8 mouse cellular contexts compared by ENCODE assay signal in genomic region chr2:102258682-102259081, GRCm38 (mm10).
DNase-seq lines count a peak whose midpoint lies in the region; ATAC-seq and TF ChIP-seq lines count a peak whose summit lies in the region.
"Had no signal": no experiment of that assay in that cellular context is flagged by ENCODE, and none has a peak within 500 bp of the region (broad histone marks: within the 10 kb centered on the region; RNA-seq: fewer than 3 reads in every experiment).

No protein-coding gene starts in this region.

- no peak overlapping the region for H3K27ac ChIP-seq in limb, embryonic 12.5 days
- H3K27ac ChIP-seq in limb, embryonic 10.5 days = no peak overlapping the region
- no peak overlapping the region for H3K27ac ChIP-seq in forebrain, embryonic 16.5 days (ENCODE audit: low read length)
- H3K27ac ChIP-seq in hindbrain, postnatal 0 days = no peak overlapping the region
- H3K27ac ChIP-seq in neural tube, embryonic 13.5 days (replicated peaks) = no peak overlapping the region
- H3K27ac ChIP-seq: macrophage had no signal

- no peaks in the 10 kb centered on the region for H3K36me3 ChIP-seq in limb, embryonic 12.5 days
- H3K36me3 ChIP-seq in limb, embryonic 10.5 days = no peaks in the 10 kb centered on the region
- no peaks in the 10 kb centered on the region for H3K36me3 ChIP-seq in forebrain, embryonic 16.5 days (ENCODE audit: control insufficient read depth, insufficient read depth)
- no peaks in the 10 kb centered on the region for H3K36me3 ChIP-seq in hindbrain, postnatal 0 days (ENCODE audit: insufficient read depth, low read length)
- H3K36me3 ChIP-seq in neural tube, embryonic 13.5 days = no peaks in the 10 kb centered on the region

- no peak overlapping the region for H3K9ac ChIP-seq in limb, embryonic 12.5 days (replicated peaks)
- H3K9ac ChIP-seq in forebrain, embryonic 16.5 days (replicated peaks; ENCODE audit: low read depth, low read length) = no peak overlapping the region
- no peak overlapping the region for H3K9ac ChIP-seq in hindbrain, postnatal 0 days (replicated peaks; ENCODE audit: low read length)
- H3K9ac ChIP-seq in neural tube, embryonic 13.5 days = no peak overlapping the region

- H3K4me2 ChIP-seq in limb, embryonic 12.5 days = peak overlapping the region; percentile 44
- H3K4me2 ChIP-seq in forebrain, embryonic 16.5 days (ENCODE audit: low read length) = peak overlapping the region; percentile 34; the same call in 1 of the 2 replicates
- H3K4me2 ChIP-seq in hindbrain, postnatal 0 days (ENCODE audit: low read depth, low read length) = peak overlapping the region; percentile 37; the same call in 1 of the 2 replicates
- H3K4me2 ChIP-seq in neural tube, embryonic 13.5 days = peak overlapping the region; percentile 36

- no peak overlapping the region for H3K4me3 ChIP-seq in limb, embryonic 12.5 days (replicated peaks)
- no peak overlapping the region for H3K4me3 ChIP-seq in limb, embryonic 10.5 days
- H3K4me3 ChIP-seq in forebrain, embryonic 16.5 days (replicated peaks; ENCODE audit: low read length) = no peak overlapping the region
- H3K4me3 ChIP-seq in hindbrain, postnatal 0 days (ENCODE audit: low read length) = no peak overlapping the region
- H3K4me3 ChIP-seq in neural tube, embryonic 13.5 days = no peak overlapping the region

- peaks cover 22% of the 10 kb centered on the region for H3K4me1 ChIP-seq in limb, embryonic 12.5 days (replicated peaks)
- peaks cover 24% of the 10 kb centered on the region for H3K4me1 ChIP-seq in limb, embryonic 10.5 days
- peaks cover 23% of the 10 kb centered on the region for H3K4me1 ChIP-seq in forebrain, embryonic 16.5 days (replicated peaks; ENCODE audit: control insufficient read depth, insufficient read depth, low read length)
- peaks cover 14% of the 10 kb centered on the region for H3K4me1 ChIP-seq in hindbrain, postnatal 0 days (ENCODE audit: insufficient read depth, low read length)
- H3K4me1 ChIP-seq in neural tube, embryonic 13.5 days (replicated peaks) = peaks cover 24% of the 10 kb centered on the region

- ATAC-seq in limb, embryonic 12.5 days (ENCODE audit: insufficient number of reproducible peaks, insufficient read depth, low FRiP score, low TSS enrichment, low read depth) = no peak
- peak; percentile 8; the same call in 1 of the 2 replicates for ATAC-seq in forebrain, embryonic 16.5 days
- ATAC-seq in hindbrain, postnatal 0 days = peak; percentile 43; the same call in 1 of the 2 replicates
- peak; percentile 48 for ATAC-seq in neural tube, embryonic 13.5 days (ENCODE audit: low read depth)

- DNase-seq in limb, embryonic 10.5 days (ENCODE audit: low spot score) = no peak
- no peak for DNase-seq in hindbrain, postnatal 0 days (ENCODE audit: low spot score)
- no peak for DNase-seq in ovary, postnatal 10 days (ENCODE audit: low spot score)
- no peak for DNase-seq in spleen, adult 12 weeks (ENCODE audit: low spot score)

- TF ChIP-seq CTCF in hindbrain, postnatal 0 days (IDR thresholded peaks at IDR 0.05; ENCODE audit: low read depth) = no peak

- no peaks in the 10 kb centered on the region for H3K9me3 ChIP-seq in limb, embryonic 12.5 days
- H3K9me3 ChIP-seq in limb, embryonic 10.5 days (replicated peaks) = no peaks in the 10 kb centered on the region
- H3K9me3 ChIP-seq in forebrain, embryonic 16.5 days (ENCODE audit: control insufficient read depth, low read length) = no peaks in the 10 kb centered on the region
- no peaks in the 10 kb centered on the region for H3K9me3 ChIP-seq in hindbrain, postnatal 0 days (ENCODE audit: low read length)
- no peaks in the 10 kb centered on the region for H3K9me3 ChIP-seq in neural tube, embryonic 13.5 days

- 32% methylated on average over 8 of the region's 8 CpGs for WGBS in limb, embryonic 12.5 days
- WGBS in limb, embryonic 10.5 days = 36% methylated on average over 8 of the region's 8 CpGs
- WGBS in forebrain, embryonic 16.5 days = 28% methylated on average over 8 of the region's 8 CpGs
- WGBS in hindbrain, postnatal 0 days = 19% methylated on average over 8 of the region's 8 CpGs
- 27% methylated on average over 8 of the region's 8 CpGs for WGBS in neural tube, embryonic 13.5 days

- peaks cover 22% of the 10 kb centered on the region for H3K27me3 ChIP-seq in limb, embryonic 12.5 days
- peaks cover 41% of the 10 kb centered on the region for H3K27me3 ChIP-seq in limb, embryonic 10.5 days (ENCODE audit: low read depth, poor library complexity, severe bottlenecking)
- no peaks in the 10 kb centered on the region for H3K27me3 ChIP-seq in forebrain, embryonic 16.5 days (replicated peaks; ENCODE audit: control insufficient read depth, insufficient read depth, low read length)
- H3K27me3 ChIP-seq in hindbrain, postnatal 0 days (ENCODE audit: insufficient read depth, low read length) = no peaks in the 10 kb centered on the region
- H3K27me3 ChIP-seq in neural tube, embryonic 13.5 days = peaks cover 11% of the 10 kb centered on the region
